Mouse (Mus musculus): ENCODE data around the gene Pik3c2g.

Gene Pik3c2g

GRCm38 (mm10) chr6:139841272-139841671, 254.3 kb downstream of the Pik3c2g start:
- no peak for DNase-seq (ENCODE audit: low spot score)

- no peak for DNase-seq (ENCODE audit: low spot score)
These were observed 255.6 kb downstream of the Pik3c2g start for GRCm38 (mm10) chr6:139842626-139843025.

DNA sequence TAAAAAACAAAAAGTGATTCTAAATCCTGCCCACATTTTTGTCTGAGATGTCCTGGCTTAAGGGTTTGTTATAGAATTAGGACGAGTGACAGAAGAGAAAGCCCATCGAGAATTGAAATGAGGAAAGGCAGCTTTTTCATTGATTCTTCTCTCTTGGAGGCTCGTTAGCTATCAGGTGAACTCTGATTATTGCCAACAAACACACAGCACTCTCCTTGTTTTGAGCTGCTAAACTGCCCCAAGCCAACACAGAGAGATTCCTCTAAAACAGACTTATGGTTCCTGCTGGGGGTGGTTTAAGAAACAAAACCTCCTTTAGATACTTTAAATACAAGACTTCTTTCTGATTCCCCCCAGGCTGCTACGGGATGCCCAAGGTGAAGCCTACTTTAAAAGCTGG, 256.5 kb downstream of the Pik3c2g start:
- DNase-seq (ENCODE audit: low spot score): no peak

DNA sequence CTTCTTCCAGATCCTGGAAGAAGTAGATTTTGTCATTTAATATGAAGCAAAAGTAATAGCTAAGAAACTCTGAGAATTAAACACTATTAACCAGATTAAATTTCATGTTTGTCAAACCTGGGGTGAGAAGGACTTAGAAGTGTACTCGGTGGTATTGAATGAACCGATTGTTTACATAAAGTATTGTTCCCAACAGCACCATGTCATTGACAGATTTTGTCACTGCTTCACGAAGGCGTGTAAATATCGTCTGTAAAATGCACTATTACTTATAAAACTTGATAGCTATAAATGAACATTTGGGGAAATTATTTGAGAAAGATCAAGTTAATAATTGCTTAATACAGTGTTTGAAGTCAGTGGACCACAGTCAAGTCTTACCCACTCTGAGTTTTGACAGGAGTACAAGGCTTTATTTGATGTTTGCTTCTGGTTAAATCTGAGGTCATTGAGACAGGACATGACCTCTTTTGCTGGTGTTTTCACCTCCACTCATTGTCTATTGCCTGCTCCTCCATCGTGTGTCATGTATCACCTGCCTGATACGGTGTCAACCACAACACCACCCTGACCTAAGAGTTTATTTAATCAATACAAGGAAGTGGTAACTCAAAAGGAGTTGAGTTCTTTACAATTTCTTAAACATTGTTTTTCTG, 260.0 kb downstream of the Pik3c2g start:
- no peak for DNase-seq (ENCODE audit: low spot score)

- no peak for DNase-seq (ENCODE audit: low spot score)
These were observed 262.9 kb downstream of the Pik3c2g start for GRCm38 (mm10) chr6:139849931-139850330.

GRCm38 (mm10) chr6:139851705-139852603, 264.9 kb downstream of the Pik3c2g start:
- DNase-seq (ENCODE audit: low spot score): no peak

DNA sequence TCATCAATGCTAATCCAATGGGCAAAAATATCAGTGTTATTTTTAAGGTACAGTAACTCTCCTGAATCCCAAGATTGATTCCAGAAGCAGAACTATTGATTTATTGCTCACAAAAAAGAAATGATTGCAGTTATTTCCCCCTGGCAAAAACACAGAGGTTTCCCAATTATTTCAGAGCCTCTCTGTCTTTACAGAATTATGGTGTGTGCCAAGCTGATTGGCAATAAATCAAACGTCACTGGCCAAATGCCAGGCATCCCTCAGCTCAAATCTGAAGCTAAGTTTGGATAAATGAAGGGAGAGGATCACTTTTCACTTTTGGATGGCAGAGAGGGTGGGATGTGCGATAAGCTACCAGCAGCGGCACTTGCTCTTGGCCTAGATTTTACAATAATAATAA, 265.8 kb downstream of the Pik3c2g start:
- no peak for DNase-seq (ENCODE audit: low spot score)

DNA sequence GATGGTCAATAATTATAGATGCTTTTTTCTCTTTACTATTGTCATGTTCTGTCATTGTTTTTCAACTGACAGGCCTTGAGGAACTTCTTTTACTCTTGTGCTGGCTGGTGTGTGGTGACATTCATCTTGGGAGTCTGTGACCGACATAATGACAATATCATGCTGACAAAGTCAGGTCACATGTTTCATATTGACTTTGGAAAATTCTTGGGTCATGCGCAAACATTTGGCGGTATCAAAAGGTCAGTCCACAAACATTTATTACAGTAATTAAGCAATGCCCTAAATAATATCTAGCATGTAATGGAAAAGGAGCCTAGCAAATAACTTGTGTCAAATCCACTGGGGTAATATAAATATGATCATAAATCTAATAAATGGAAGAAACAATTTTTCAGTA, 273.1 kb downstream of the Pik3c2g start:
- no peak for DNase-seq (ENCODE audit: low spot score)

- DNase-seq (ENCODE audit: low spot score): no peak
These were observed 274.5 kb downstream of the Pik3c2g start for GRCm38 (mm10) chr6:139861534-139861933.

- DNase-seq (ENCODE audit: low spot score): no peak
These were observed 278.1 kb downstream of the Pik3c2g start for GRCm38 (mm10) chr6:139865059-139865673.

DNA sequence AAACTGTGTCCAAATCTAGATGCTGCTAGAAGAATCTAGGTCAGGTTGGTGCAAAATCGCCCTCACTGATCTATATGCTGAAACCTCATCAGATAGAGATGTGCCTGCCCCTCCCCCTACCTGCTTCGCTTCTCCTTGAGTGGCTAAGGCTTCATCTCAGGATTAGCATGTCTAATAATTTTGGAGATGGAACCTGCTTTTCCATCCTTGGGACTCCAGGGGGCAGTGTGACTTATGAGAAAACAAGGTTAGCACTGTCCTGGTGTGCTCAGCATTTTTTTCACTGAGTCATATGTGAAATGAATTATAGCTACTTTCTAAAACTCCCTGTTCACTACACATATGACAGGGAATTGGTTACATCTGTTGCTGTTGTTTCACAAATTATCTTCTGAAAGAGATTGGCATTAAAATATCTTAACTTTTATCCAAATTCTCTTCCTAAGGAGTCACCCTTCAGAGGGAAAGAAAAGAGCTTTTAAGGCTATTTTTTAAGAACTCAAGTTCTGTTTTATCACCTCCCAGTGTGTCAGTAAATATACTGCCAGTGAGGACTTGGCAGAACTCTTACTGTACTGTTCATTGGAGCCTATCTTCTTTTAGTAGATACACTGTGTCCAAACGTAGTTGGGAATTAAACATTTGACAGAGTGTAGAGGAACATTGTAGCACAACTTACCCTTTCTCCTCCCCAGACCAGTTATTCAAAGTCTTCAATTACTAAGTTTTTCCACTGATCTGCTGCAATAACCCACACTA, 287.6 kb downstream of the Pik3c2g start:
- DNase-seq (ENCODE audit: low spot score): peak; percentile 1

DNA sequence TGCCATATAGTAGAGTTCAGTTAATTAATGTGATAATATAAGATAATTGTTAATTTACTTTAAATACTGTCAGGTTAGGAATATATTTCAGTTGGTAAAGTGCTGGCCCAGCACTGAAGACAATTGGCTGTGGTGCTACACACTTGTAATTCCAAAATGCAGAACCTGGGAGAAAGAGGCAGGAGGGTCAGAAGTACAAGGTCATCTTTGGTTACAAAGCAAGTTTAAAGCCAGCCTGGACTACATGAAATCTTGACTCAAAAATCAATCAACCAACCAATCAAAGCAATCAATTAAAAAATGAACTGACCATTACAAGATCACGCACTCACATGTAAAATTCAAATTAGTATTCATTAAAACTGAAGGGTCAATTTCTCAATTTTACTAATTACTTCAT, 289.7 kb downstream of the Pik3c2g start:
- DNase-seq (ENCODE audit: low spot score): no peak

DNA sequence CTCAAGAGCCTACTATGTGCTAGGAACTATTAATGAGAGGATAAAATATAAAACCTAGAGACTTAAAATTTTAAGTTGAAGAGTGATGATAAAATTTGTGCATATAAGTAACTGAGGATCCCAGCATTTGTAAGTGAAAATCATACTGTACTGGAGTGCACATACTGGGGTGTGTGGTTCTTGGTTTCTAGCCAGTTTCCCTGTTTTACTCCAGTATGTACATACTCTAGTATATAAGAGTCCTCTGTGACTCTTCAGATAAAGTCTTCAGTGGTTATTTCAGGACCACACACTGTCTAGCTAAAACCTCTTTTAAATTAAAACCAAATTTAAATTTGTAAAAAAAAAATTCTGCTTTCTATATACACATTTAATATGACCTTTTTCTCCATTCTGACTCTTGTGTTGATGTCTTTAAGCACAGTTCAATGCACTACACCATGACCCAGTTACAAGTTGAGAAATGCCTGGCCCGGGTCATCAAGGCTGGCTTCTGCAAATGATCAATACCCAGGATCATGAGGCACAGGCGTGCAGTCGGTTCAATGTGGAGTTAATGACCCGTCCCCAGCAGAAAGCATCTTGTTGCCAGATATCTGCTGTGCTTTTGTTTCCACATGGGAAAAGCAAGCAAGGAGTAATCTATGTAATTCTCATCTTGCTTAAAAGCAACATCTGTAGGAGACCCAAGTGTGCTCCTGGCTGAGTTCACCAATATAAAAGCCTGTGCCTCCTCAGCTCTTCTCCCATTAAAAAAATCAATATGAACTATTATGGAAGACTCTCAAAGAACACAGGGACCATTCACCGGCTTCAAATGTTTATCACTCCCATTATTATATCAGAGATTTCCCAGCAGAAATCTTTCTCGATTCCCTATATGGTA, 290.7 kb downstream of the Pik3c2g start:
- no peak for DNase-seq (ENCODE audit: low spot score)

- DNase-seq (ENCODE audit: low spot score): no peak
These were observed 291.3 kb downstream of the Pik3c2g start for GRCm38 (mm10) chr6:139878362-139878696.

- no peak for DNase-seq (ENCODE audit: low spot score)
These were observed 295.1 kb downstream of the Pik3c2g start for GRCm38 (mm10) chr6:139882076-139882475.

GRCm38 (mm10) chr6:139887175-139887574, 300.2 kb downstream of the Pik3c2g start:
- DNase-seq (ENCODE audit: low spot score): no peak

DNA sequence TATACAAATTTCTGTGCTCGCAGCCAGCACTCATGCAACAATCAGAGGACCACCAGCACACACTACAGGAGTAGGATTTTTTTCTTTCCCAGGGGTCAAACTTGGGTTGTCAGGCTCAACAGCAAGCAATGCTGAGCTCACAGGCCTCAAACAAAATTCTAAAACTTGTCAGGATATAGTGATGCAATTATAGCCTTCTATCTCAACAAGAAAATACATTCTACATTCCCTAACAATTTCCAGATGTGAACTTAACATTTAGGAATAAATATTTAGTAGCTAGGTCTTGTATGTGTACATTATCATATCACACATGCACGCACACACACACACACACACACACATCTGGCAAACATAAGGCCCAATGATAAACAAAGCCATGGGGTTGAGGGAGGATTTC, 308.6 kb downstream of the Pik3c2g start:
- DNase-seq (ENCODE audit: low spot score): no peak

- no peak for DNase-seq (ENCODE audit: low spot score)
These were observed 312.7 kb downstream of the Pik3c2g start for GRCm38 (mm10) chr6:139899630-139900151.

GRCm38 (mm10) chr6:139901801-139902200, 314.8 kb downstream of the Pik3c2g start:
- no peak for DNase-seq (ENCODE audit: low spot score)

DNA sequence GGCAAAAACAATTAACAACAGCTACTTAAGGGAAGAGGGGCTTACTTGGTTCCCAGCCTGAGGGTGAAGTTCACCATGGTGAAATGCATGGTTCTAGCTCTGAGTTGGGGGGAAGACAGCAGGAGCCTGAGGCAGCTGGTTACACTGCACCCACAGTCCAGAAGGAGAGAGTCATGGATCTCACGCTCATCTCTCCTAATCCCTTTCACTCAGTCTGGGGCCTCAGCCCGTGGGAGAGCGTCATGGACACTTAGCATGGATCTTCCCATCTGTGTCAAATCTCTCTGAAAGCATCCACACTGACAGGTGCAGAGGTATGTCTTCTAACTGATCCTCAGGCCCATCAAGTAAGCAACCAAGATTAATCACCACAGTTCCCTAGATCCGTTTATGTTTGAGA, 320.1 kb downstream of the Pik3c2g start:
- DNase-seq (ENCODE audit: low spot score): no peak

All from c-Kit-positive CD71-positive TER-119-positive erythroid progenitor cells, embryonic 14.5 days (primary cell).